Mouse (Mus musculus) limb, embryonic 13.5 days (tissue): ENCODE results near the gene Zfp335. TPM values are rescaled to one million over a fixed set of nuclear protein-coding genes. Genes with fewer than 3 reads are reported as not detected.
"Not testable (repeated sequence)": the region's sequence is repeated elsewhere in the genome, so short reads cannot be mapped to it uniquely, and the experiment has no call there.

Experiments
- ATAC-seq: fragments of 200-750 bp; cut with Nextera tagmentation; 2 replicates; pipeline ENCODE4 v1.8.0; 2017; ENCODE audit warnings: low read depth, moderate number of reproducible peaks, moderate TSS enrichment; ENCODE audit not compliant: low FRiP score
- H3K27ac ChIP-seq: fragments of 300-500 bp; sonication (generic); 2 replicates; pipeline ENCODE4 v1.5.1; 2015; ENCODE audit warnings: inconsistent platforms, mild to moderate bottlenecking, moderate library complexity
- H3K27me3 ChIP-seq: fragments of 300-500 bp; sonication (generic); 2 replicates; pipeline ENCODE4 v1.6.1; 2015; ENCODE audit warnings: mild to moderate bottlenecking, inconsistent platforms
- H3K36me3 ChIP-seq: fragments of 300-500 bp; sonication (generic); 2 replicates; pipeline ENCODE4 v1.6.1; 2015; ENCODE audit warnings: inconsistent platforms, mild to moderate bottlenecking, moderate library complexity
- H3K4me1 ChIP-seq: fragments of 300-500 bp; sonication (generic); 2 replicates; pipeline ENCODE4 v1.6.1; 2015; ENCODE audit warnings: inconsistent platforms
- H3K4me2 ChIP-seq: fragments of 300-500 bp; sonication (generic); replicated peaks from 2 replicates; pipeline ENCODE4 v1.6.1; 2015; ENCODE audit warnings: inconsistent platforms, mild to moderate bottlenecking, moderate library complexity
- H3K4me3 ChIP-seq: fragments of 300-500 bp; sonication (generic); 2 replicates; pipeline ENCODE4 v1.5.1; 2015; ENCODE audit warnings: moderate library complexity, mild to moderate bottlenecking, inconsistent platforms
- H3K9ac ChIP-seq: fragments of 300-500 bp; sonication (generic); 2 replicates; pipeline ENCODE4 v1.6.1; 2015; ENCODE audit warnings: mild to moderate bottlenecking, inconsistent platforms
- H3K9me3 ChIP-seq: fragments of 300-500 bp; sonication (generic); 2 replicates; pipeline ENCODE4 v1.6.1; 2016; ENCODE audit warnings: inconsistent platforms
- WGBS: fragments of 180-500 bp; shearing (Covaris S2); methylation state at CpG from one replicate; pipeline ENCODE4 v1.1.7; 2015; 5-methylcytosine and 5-hydroxymethylcytosine counted together
- polyA plus RNA-seq: library from polyadenylated mRNA; unstranded; fragments of >200 nt; fragmentation: Nextera tagmentation; extraction: Ambion mirVana; gene quantifications from 2 replicates; pipeline ENCODE4 v1.2.1, GENCODE M21; 2015

Gene Zfp335
- polyA plus RNA-seq, 1 experiment from 2014 or later = 15.2 TPM

DNA sequence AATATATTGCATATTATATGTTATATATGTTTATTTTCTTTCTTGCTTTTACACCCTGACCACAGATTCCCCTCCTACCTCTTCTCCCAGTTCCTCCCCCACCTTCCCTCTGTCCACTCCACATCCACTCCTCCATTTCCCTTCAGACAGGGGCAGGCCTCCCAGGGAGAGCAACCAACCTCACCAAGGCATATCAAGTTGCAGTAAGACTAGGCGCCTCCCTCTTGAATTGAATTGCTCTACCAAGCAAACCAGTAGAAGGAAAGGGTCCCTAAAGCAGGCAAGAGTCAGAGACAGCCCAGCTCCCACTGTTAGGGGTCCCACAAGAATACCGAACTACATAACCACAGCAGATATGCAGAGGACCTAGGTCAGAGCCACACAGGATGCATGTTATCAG lies 52.4 kb downstream of the Zfp335 start:
- 42% methylated on average over 2 of the region's 2 CpGs for WGBS
- peaks cover 30% of the 10 kb centered on the region for H3K4me1 ChIP-seq
- H3K36me3 ChIP-seq = no peaks in the 10 kb centered on the region
- H3K27ac ChIP-seq = no peak overlapping the region
- no peak overlapping the region for H3K4me3 ChIP-seq
- no peak overlapping the region for H3K4me2 ChIP-seq
- peaks cover 59% of the 10 kb centered on the region for H3K27me3 ChIP-seq
- no peaks in the 10 kb centered on the region for H3K9me3 ChIP-seq
- no peak for ATAC-seq
- no peak overlapping the region for H3K9ac ChIP-seq

DNA sequence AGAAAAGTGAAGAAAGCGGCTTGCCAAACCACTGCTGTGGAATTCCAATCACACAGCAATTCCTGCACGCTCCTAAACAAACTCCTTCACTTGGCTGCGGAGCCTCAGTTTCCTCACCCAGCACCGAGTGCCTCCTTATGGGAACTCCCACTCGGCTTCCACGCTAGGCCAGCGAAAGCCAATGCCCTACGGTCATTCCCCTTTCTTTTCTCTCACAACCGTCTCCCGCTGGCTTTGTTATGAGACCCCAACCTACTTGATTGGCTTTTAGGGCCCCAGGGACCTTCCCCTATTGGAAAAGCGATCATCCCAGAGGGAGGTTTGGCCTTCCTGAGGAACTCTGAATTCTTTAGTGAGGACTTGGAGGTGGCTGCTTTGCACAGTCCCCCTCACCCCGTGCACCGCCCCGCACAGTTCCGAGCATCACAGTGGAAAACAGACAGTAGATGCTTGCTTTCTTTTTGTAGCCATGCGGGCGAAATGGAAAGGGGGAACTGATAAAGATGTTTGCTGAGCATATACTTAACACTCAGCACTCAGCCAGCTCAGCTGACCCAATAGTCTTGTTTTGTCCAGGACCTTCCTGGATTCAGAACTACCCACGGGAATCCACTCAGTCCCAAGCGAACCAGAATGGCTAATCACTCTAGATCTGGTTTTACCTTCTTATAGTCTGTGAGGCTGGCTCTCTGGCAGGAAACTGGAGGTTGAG lies 53.6 kb downstream of the Zfp335 start:
- Histone ChIP-seq H3K36me3 (no peaks in the 10 kb centered on the region), H3K4me1 (peaks cover 30% of the 10 kb centered on the region), H3K27me3 (peaks cover 66% of the 10 kb centered on the region), H3K27ac (0 out of 2 replicates have a peak overlapping the region, but pooled peaks have one; percentile 34), H3K4me3 (peak overlapping the region; percentile 52), H3K4me2 (peak overlapping the region; percentile 96), H3K9ac (peak overlapping the region; percentile 64; the same call in 1 of the 2 replicates), H3K9me3 (no peaks in the 10 kb centered on the region)
- 5% methylated on average over 19 of the region's 19 CpGs for WGBS
- no peak for ATAC-seq

DNA sequence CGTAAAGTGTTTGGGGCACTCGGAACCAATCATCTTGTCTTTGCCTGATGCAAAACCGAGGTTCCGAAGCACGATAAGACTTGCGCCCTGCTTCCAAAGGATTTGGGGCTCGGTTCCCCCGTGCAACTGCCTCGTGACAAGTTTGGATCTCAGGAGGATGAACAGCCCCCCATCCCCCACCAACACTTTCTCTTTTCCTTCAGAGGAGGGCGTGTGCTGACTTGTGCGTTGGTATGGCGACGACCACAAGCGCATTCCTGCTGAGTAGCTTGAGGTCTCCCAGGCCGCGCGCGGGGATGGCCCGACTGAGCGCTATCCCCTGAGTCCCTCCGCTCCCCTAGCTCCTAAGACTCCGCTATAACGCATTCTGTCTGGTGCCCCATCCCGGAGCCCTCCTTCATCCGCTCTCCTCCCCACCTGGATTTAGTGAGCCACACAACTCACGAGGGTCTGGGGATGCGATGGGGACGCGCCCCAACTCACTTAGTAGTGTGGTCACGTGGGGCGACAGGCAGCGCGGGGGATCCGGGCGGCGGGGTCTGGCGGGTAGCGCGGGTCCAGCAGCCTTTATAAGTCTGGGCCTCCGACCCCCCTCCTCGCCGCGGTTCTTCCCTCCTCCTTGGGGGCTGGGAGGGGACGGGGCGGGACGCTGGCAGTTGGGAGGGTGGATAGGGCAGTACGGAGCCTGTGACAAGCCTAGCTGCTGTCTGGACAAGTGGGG lies 54.3 kb downstream of the Zfp335 start, which contains the start of gene Pltp:
TSS of gene Pltp (minus strand) at position 611 of the 721 bp plus-strand sequence.
- H3K4me2 ChIP-seq = peak within 1 kb of the TSS; percentile 96
- H3K4me3 ChIP-seq = peak within 1 kb of the TSS; percentile 52
- peaks cover 72% of the 10 kb centered on the region for H3K27me3 ChIP-seq
- H3K9ac ChIP-seq = peak within 1 kb of the TSS; percentile 64
- H3K27ac ChIP-seq = peak within 1 kb of the TSS; percentile 52
- no peaks in the 10 kb centered on the region for H3K9me3 ChIP-seq
- peak; percentile 58 for ATAC-seq
- under 1% methylated on average over 47 of the region's 47 CpGs for WGBS
- H3K36me3 ChIP-seq = no peaks in the 10 kb centered on the region
- peaks cover 25% of the 10 kb centered on the region for H3K4me1 ChIP-seq

DNA sequence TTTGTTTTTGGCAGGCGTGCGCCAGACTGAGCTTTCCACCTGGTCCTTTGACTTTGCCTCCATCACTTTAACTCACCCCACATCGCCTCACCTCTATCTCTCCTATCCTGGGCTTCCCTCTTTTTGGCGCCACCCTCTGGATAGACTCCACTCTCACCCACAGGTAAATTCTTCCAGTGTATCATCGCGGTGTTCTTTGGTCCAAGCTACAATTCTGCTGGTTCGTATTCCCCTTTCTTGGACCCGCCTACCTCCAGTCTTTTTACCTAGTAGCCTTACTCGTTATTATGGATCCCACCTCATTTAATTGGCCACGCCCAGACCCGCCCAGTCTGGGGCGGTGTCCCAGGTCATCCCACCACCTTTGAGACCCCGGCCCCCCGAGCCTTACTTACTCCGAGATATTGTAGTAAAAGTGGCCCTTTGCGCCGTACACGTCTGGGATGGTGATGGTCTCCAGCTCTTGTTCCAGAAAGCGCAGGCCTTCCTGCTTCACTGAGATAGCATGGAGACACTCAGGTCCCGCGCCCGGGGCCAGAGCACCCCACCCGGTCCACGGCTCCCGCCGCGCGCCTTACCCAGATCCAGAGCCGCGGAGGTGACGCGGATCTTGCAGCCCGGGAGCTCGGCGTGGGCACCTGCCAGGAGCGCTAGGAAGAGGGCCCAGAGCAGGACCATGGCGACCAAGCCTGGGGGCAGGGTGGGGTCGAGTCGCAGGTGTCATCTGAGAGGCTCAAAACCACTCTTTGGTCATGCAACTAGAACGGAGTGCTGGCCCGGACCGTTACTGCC lies 55.1 kb downstream of the Zfp335 start:
- peak overlapping the region; percentile 96 for H3K4me2 ChIP-seq
- H3K9ac ChIP-seq = peak overlapping the region; percentile 54
- peak overlapping the region; percentile 52 for H3K4me3 ChIP-seq
- peak; percentile 42; the same call in 1 of the 2 replicates for ATAC-seq
- no peaks in the 10 kb centered on the region for H3K9me3 ChIP-seq
- H3K36me3 ChIP-seq = no peaks in the 10 kb centered on the region
- H3K27me3 ChIP-seq = peaks cover 72% of the 10 kb centered on the region
- H3K27ac ChIP-seq = peak overlapping the region; percentile 52; the same call in 1 of the 2 replicates
- WGBS = 1% methylated on average over 42 of the region's 42 CpGs
- H3K4me1 ChIP-seq = peaks cover 20% of the 10 kb centered on the region

DNA sequence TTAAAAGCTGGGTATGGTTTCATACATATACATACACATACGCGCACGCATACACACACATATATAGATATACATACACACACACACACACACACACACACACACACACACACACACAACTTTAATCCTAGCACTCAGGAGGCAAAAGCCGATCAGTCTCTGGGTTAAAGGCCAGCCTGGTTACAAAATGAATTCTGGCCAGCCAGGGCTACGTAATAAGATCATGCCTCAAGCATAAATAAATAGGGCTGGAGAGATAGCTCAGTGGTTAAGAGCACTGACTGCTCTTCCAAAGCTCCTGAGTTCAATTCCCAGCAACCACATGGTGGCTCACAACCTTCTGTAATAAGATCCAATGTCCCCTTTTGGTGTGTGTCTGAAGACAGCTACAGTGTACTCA lies 56.0 kb downstream of the Zfp335 start:
- Histone ChIP-seq H3K4me2 (peak overlapping the region; percentile 96), H3K4me3 (0 out of 2 replicates have a peak overlapping the region, but pooled peaks have one; percentile 52), H3K27me3 (peaks cover 72% of the 10 kb centered on the region)

DNA sequence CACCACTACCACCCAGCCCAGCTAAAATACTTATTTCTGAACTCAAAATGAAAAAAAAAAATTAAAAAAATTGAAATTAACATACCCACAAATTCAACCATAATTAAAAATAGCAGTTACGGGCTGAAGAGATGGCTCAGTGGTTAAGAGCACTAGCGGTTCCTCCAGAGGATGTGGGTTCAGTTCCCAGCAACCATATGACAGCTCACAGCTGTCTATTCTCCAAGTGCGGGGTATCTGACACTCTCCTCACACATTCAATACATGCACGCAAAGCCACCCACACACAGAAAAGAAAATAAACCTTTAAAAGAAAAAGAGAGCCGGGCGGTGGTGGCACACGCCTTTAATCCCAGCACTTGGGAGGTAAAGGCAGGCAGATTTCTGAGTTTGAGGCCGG lies 61.5 kb downstream of the Zfp335 start:
- H3K27me3 ChIP-seq = peaks cover 23% of the 10 kb centered on the region
- H3K9me3 ChIP-seq = no peaks in the 10 kb centered on the region
- no peak overlapping the region for H3K4me3 ChIP-seq
- H3K4me1 ChIP-seq = no peaks in the 10 kb centered on the region
- WGBS = 87% methylated on average over 8 of the region's 8 CpGs
- no peak overlapping the region for H3K9ac ChIP-seq
- H3K36me3 ChIP-seq = no peaks in the 10 kb centered on the region
- H3K27ac ChIP-seq = no peak overlapping the region
- ATAC-seq = no peak
- H3K4me2 ChIP-seq = no peak overlapping the region

More for the DNA sequence above, 56.0 kb downstream of the Zfp335 start:
- not testable (repeated sequence) for H3K9me3 ChIP-seq, H3K36me3 ChIP-seq, H3K9ac ChIP-seq, H3K27ac ChIP-seq, ATAC-seq
- H3K4me1 ChIP-seq = peaks cover 20% of the 10 kb centered on the region
- 79% methylated on average over 5 of the region's 5 CpGs for WGBS

DNA sequence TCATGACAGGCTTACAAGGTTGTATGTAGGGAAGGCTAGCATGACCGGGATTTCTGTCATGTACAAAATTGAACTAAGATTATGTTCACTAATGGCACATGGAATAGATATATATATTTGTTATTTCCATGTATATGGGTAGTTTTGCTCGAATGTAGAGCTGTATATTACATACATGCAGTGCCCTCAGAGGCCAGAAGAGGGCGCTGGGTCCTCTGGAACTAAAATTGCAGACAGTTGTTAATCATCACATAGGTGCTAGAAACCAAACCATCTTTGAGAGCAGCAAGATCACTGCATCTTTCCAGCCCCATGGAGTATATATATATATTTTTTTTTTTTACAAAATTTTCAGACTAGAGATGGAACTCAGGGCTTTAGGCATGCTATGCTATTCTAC lies 65.8 kb downstream of the Zfp335 start:
- Histone ChIP-seq H3K27me3 (no peaks in the 10 kb centered on the region), H3K9me3 (no peaks in the 10 kb centered on the region), H3K36me3 (peaks cover 3% of the 10 kb centered on the region; the same call in 1 of the 2 replicates), H3K27ac (no peak overlapping the region), H3K4me3 (no peak overlapping the region), H3K9ac (no peak overlapping the region), H3K4me2 (no peak overlapping the region), H3K4me1 (no peaks in the 10 kb centered on the region)
- WGBS = 52% methylated on average over 3 of the region's 3 CpGs
- no peak for ATAC-seq

Other genes starting within 250 kb of the Zfp335 start
- gene Wfdc11, start 237.7 kb downstream of the Zfp335 start, polyA plus RNA-seq = not detected in 2 replicates
- 0.18 and 0.36 TPM in 2 replicates for gene Wfdc13, start 226.7 kb downstream of the Zfp335 start, polyA plus RNA-seq
- gene Spint4, start 213.3 kb downstream of the Zfp335 start, polyA plus RNA-seq = not detected in 2 replicates
- gene Spint5, start 196.5 kb downstream of the Zfp335 start, polyA plus RNA-seq = not detected in 2 replicates
- gene Wfdc3, start 165.8 kb downstream of the Zfp335 start, polyA plus RNA-seq = 0.69 and 0.87 TPM in 2 replicates
- gene Dnttip1, start 165.8 kb downstream of the Zfp335 start, polyA plus RNA-seq = 80.6 and 85.1 TPM in 2 replicates
- 432 and 450 TPM in 2 replicates for gene Ube2c, start 141.9 kb downstream of the Zfp335 start, polyA plus RNA-seq
- 190 and 195 TPM in 2 replicates for gene Tnnc2, start 131.8 kb downstream of the Zfp335 start, polyA plus RNA-seq
- gene Snx21, start 125.9 kb downstream of the Zfp335 start, polyA plus RNA-seq = 26.3 and 27.6 TPM in 2 replicates
- 17.5 and 17.6 TPM in 2 replicates for gene Acot8, start 106.9 kb downstream of the Zfp335 start, polyA plus RNA-seq
- gene Zswim3, start 106.7 kb downstream of the Zfp335 start, polyA plus RNA-seq = 6.8 and 7.2 TPM in 2 replicates
- gene Zswim1, start 89.1 kb downstream of the Zfp335 start, polyA plus RNA-seq = 17.8 and 18.2 TPM in 2 replicates
- not detected in 2 replicates for gene Spata25, start 83.2 kb downstream of the Zfp335 start, polyA plus RNA-seq
- gene Ctsa, start 78.9 kb downstream of the Zfp335 start, polyA plus RNA-seq = 131 and 135 TPM in 2 replicates
- 6.7 and 7.1 TPM in 2 replicates for gene Neurl2, start 78.3 kb downstream of the Zfp335 start, polyA plus RNA-seq
- gene Pltp, start 54.0 kb downstream of the Zfp335 start, polyA plus RNA-seq = 36.7 and 44.0 TPM in 2 replicates
- 87.4 and 88.4 TPM in 2 replicates for gene Pcif1, start 32.5 kb downstream of the Zfp335 start, polyA plus RNA-seq
- gene Mmp9, start 29.0 kb upstream of the Zfp335 start, polyA plus RNA-seq = 5.5 and 7.1 TPM in 2 replicates
- gene Slc12a5, start 49.0 kb upstream of the Zfp335 start, polyA plus RNA-seq = 1.00 and 1.2 TPM in 2 replicates
- gene Ncoa5, start 123.1 kb upstream of the Zfp335 start, polyA plus RNA-seq = 92.3 and 99.1 TPM in 2 replicates
- gene Cd40, start 143.9 kb upstream of the Zfp335 start, polyA plus RNA-seq = 7.5 and 8.4 TPM in 2 replicates
- gene 1700025C18Rik, start 179.0 kb upstream of the Zfp335 start, polyA plus RNA-seq = not detected in 2 replicates